Mouse (Mus musculus) retina, adult 2 months (tissue): Measurements from ENCODE around the gene Csnk2a1.
"Not testable (repeated sequence)": the region's sequence is repeated elsewhere in the genome, so short reads cannot be mapped to it uniquely, and the experiment has no call there.

Source experiments
- DNase-seq: peaks from one replicate; pipeline ENCODE4 v3.0.0-alpha.2; 2012; ENCODE audit warnings: low read depth, low spot score

Csnk2a1 gene

GRCm38 (mm10) chr2:152237926-152238325 is 11.3 kb downstream of the Csnk2a1 start:
- no peak for DNase-seq

- no peak for DNase-seq
Observed at GRCm38 (mm10) chr2:152240580-152240979, 13.9 kb downstream of the Csnk2a1 start.

GRCm38 (mm10) chr2:152247213-152247612 is 20.6 kb downstream of the Csnk2a1 start:
- DNase-seq, result no peak

GRCm38 (mm10) chr2:152250511-152250910 is 23.9 kb downstream of the Csnk2a1 start:
- no peak for DNase-seq

GRCm38 (mm10) chr2:152259739-152260138 is 33.1 kb downstream of the Csnk2a1 start:
- DNase-seq, result no peak

- no peak for DNase-seq
Observed at GRCm38 (mm10) chr2:152273639-152274038, 47.0 kb downstream of the Csnk2a1 start.

GRCm38 (mm10) chr2:152281407-152281806 is 54.8 kb downstream of the Csnk2a1 start:
- DNase-seq, result no peak

- no peak for DNase-seq
Observed at GRCm38 (mm10) chr2:152287560-152287959, 60.9 kb downstream of the Csnk2a1 start.

GRCm38 (mm10) chr2:152288046-152288445 is 61.4 kb downstream of the Csnk2a1 start:
- no peak for DNase-seq

- not testable (repeated sequence) for DNase-seq
Observed at GRCm38 (mm10) chr2:152289623-152290022, 63.0 kb downstream of the Csnk2a1 start.

GRCm38 (mm10) chr2:152292475-152292874 is 65.8 kb downstream of the Csnk2a1 start:
- no peak for DNase-seq

GRCm38 (mm10) chr2:152293179-152293726 is 66.6 kb downstream of the Csnk2a1 start:
- no peak for DNase-seq

GRCm38 (mm10) chr2:152293727-152294475 is 67.3 kb downstream of the Csnk2a1 start, which contains the start of gene Tbc1d20:
Gene Tbc1d20 (plus strand): TSS chr2:152293828.
- DNase-seq, result peak; percentile 81

- no peak for DNase-seq
Observed at GRCm38 (mm10) chr2:152294541-152294940, 67.9 kb downstream of the Csnk2a1 start.

GRCm38 (mm10) chr2:152302862-152303261 is 76.2 kb downstream of the Csnk2a1 start:
- no peak for DNase-seq

GRCm38 (mm10) chr2:152303781-152304180 is 77.1 kb downstream of the Csnk2a1 start:
- no peak for DNase-seq

- no peak for DNase-seq
Observed at GRCm38 (mm10) chr2:152305480-152305879, 78.8 kb downstream of the Csnk2a1 start.

- DNase-seq, result no peak
Observed at GRCm38 (mm10) chr2:152307186-152307585, 80.5 kb downstream of the Csnk2a1 start.

GRCm38 (mm10) chr2:152312996-152313395 is 86.4 kb downstream of the Csnk2a1 start:
- DNase-seq, result no peak

GRCm38 (mm10) chr2:152313926-152314325 is 87.3 kb downstream of the Csnk2a1 start:
- DNase-seq, result no peak

GRCm38 (mm10) chr2:152317054-152317453 is 90.4 kb downstream of the Csnk2a1 start:
- DNase-seq, result no peak

- DNase-seq, result no peak
Observed at GRCm38 (mm10) chr2:152321558-152321957, 94.9 kb downstream of the Csnk2a1 start.

GRCm38 (mm10) chr2:152322198-152322597 is 95.6 kb downstream of the Csnk2a1 start:
- DNase-seq, result no peak
